Mouse (Mus musculus) olfactory bulb, adult 2 months (tissue): ENCODE measurements around the gene Thnsl2.

ENCODE experiments used
- CTCF ChIP-seq: fragments of 200-500 bp; IDR thresholded peaks from 2 replicates; pipeline ENCODE4 v1.5.1; 2012; ENCODE audit warnings: low read depth, mild to moderate bottlenecking, low read length, moderate library complexity; ENCODE audit not compliant: insufficient read depth
- POLR2A ChIP-seq: fragments of 200-500 bp; IDR thresholded peaks from 2 replicates; pipeline ENCODE4 v1.6.1; 2012; ENCODE audit warnings: mild to moderate bottlenecking, low read depth, low read length, moderate library complexity; ENCODE audit not compliant: insufficient read depth

DNA sequence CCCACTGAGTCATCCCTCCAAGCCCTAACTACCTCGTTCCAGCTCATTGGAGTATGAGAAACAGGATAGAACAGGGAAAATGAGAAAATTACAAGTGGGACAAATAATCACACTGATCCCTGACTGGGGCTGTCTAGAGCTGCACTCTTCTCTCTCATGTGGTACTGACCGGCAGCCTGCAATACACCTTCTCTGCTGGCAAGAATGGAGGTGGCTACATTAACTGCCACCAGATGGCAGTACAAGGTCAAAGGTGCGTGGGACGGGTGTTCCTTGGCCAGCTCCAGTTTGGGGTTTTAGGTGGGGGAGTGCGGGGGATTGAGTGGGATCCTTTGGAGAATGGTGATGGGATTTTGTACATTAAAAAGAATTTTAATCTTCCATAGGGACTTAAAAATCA is 5.3 kb upstream of the Thnsl2 start:
- TF ChIP-seq POLR2A (no peak), CTCF (peak; percentile 41; the same call in 1 of the 2 replicates)
